Mouse (Mus musculus) embryonic fibroblast, embryonic 13.5 days (primary cell): ENCODE data around the gene Gm609.

Source experiments
- CTCF ChIP-seq: IDR thresholded peaks from 2 replicates; pipeline ENCODE4 v1.5.1; 2011; ENCODE audit warnings: mild to moderate bottlenecking, control low read depth, low read length, moderate library complexity, borderline replicate concordance; ENCODE audit not compliant: insufficient read depth
- POLR2A ChIP-seq: IDR thresholded peaks from 2 replicates; pipeline ENCODE4 v1.6.1; 2011; ENCODE audit warnings: low read depth, mild to moderate bottlenecking, control low read depth, low read length, moderate library complexity

DNA sequence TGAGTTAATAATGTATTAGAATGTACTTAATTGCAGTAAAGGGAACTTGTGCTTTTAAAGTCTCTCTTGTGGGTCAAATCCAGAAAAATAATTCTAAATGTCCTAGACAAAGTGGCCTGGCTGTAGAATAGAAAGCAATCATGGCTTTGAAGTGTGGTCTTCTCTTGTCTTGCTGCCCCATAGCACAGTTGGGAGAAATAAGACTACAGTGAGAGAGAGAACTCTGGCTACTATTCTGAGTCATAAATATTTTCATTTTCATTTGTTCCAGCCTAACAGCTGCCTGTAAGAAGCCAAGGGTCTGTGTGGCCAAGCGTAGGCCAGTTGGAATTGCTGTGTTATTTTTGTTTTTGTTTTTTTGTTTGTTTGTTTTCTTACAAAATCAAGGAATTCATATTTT lies 128.1 kb downstream of the Gm609 start:
- TF ChIP-seq POLR2A (no peak), CTCF (no peak)
